Mouse (Mus musculus) erythroblast, embryonic 14.5 days (primary cell): ENCODE results near the gene Qrich1. TPM values are rescaled to one million over a fixed set of nuclear protein-coding genes. Genes with fewer than 3 reads are reported as not detected.
"Not testable (repeated sequence)": the region's sequence is repeated elsewhere in the genome, so short reads cannot be mapped to it uniquely, and the experiment has no call there.

Source experiments
- H3K27me3 ChIP-seq: 2 replicates; pipeline ENCODE4 v1.6.1; 2012; ENCODE audit warnings: inconsistent platforms; ENCODE audit not compliant: control insufficient read depth
- H3K36me3 ChIP-seq: 2 replicates; pipeline ENCODE4 v1.6.1; 2012; ENCODE audit warnings: mild to moderate bottlenecking, inconsistent platforms; ENCODE audit not compliant: control insufficient read depth
- H3K4me1 ChIP-seq: 2 replicates; pipeline ENCODE4 v1.6.1; 2012; ENCODE audit warnings: inconsistent platforms; ENCODE audit not compliant: control insufficient read depth
- H3K4me3 ChIP-seq: replicated peaks from 2 replicates; pipeline ENCODE3; 2012; ENCODE audit warnings: moderate library complexity, mild to moderate bottlenecking, inconsistent platforms
- H3K9me3 ChIP-seq: 2 replicates; pipeline ENCODE4 v1.6.1; 2012; ENCODE audit warnings: low read length, inconsistent platforms, mixed read lengths; ENCODE audit not compliant: control insufficient read depth
- GATA1 ChIP-seq: IDR thresholded peaks from 2 replicates; pipeline ENCODE4 v1.6.1; 2012; ENCODE audit warnings: low read length, inconsistent platforms, mixed read lengths
- TAL1 ChIP-seq: IDR thresholded peaks from 3 replicates; pipeline ENCODE4 v1.6.1; 2012; ENCODE audit warnings: low read length, inconsistent platforms, mixed read lengths
- polyA plus RNA-seq: library from polyadenylated mRNA; stranded (reverse); fragments of >175 nt; gene quantifications from 2 replicates; pipeline ENCODE4 v1.2.3, GENCODE M21; 2012

Gene Qrich1
- polyA plus RNA-seq, 1 experiment, result 3.5 TPM

DNA sequence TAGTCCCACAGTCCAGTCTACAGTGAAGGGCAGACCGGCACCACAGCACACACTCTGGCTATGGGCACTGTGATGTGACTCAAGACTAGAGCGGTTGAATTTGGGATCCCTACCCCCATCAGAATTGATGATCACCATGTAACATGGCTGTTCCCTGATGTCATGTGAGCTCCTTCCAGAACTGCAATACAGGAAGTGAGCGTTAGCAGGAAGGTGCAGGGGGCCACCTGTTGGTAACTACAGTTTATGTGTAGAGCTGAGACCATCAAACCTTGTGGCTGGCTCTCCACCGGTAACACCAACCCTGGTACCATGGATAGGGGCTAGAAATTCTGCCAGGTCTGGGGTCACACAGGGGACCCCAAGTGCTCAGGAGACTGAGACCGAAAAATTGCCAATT lies 72.6 kb downstream of the Qrich1 start:
- Histone ChIP-seq H3K36me3 (no peaks in the 10 kb centered on the region), H3K4me3 (no peak overlapping the region), H3K4me1 (peaks cover 9% of the 10 kb centered on the region), H3K9me3 (no peaks in the 10 kb centered on the region), H3K27me3 (no peaks in the 10 kb centered on the region)
- no peak for TF ChIP-seq TAL1
- TF ChIP-seq GATA1, result no peak

DNA sequence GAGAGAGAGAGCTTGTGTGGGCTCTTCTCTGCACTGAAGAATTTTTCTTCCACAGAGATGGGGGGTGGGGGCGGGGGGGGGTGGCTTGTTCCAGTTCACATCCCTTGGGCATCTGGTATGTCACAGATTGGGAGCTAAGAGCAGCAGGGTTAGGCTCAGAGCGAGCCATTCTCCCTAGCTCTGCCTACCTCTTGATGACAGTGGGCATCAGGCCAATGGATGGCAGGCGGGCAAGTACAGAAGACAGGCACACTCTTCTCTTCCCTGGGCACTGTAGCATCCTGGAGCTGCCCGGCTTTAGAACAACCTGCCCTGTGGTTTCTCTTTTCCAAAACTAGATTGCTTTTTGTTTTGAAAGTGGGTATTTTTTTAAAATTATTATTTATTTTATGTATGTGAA lies 74.9 kb downstream of the Qrich1 start:
- H3K9me3 ChIP-seq, result no peaks in the 10 kb centered on the region
- H3K36me3 ChIP-seq, result no peaks in the 10 kb centered on the region
- TF ChIP-seq TAL1 (no peak), GATA1 (no peak)

GRCm38 (mm10) chr9:108594354-108594753 lies 77.7 kb downstream of the Qrich1 start:
- Histone ChIP-seq H3K9me3 (no peaks in the 10 kb centered on the region), H3K4me1 (peaks cover 18% of the 10 kb centered on the region), H3K27me3 (peaks cover 14% of the 10 kb centered on the region), H3K4me3 (no peak overlapping the region), H3K36me3 (no peaks in the 10 kb centered on the region)
- TF ChIP-seq GATA1, result no peak
- TF ChIP-seq TAL1, result no peak

More for the DNA sequence above, 74.9 kb downstream of the Qrich1 start:
- H3K27me3 ChIP-seq, result no peaks in the 10 kb centered on the region; the same call in 1 of the 2 replicates
- no peak overlapping the region for H3K4me3 ChIP-seq
- H3K4me1 ChIP-seq, result peaks cover 14% of the 10 kb centered on the region

GRCm38 (mm10) chr9:108596998-108597764 lies 80.6 kb downstream of the Qrich1 start, which contains the start of gene P4htm:
Gene P4htm (minus strand): TSS chr9:108597667.
- peak within 1 kb of the TSS; percentile 64 for H3K4me3 ChIP-seq

DNA sequence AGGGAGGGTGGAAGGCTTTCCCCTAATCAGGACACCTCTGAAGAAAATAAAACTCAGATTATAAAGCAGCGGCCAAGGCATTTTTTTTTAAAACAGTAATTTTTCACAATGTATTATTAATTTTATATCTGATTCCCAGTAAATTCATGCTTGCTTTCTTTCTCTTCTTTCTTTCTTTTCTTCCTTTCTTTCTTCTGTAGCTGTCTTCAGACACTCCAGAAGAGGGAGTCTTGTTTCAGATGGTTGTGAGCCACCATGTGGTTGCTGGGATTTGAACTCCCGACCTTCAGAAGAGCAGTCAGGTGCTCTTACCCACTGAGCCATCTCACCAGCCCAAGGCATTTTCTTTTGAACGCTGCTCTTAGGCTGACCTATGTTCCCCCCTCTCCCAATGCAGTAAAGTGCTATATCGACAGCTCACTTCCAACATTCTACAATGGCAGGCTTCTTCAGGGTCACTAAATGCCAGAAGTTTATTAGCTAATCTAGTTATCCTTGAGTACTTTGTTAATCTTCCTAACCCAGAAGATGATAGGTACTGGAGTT lies 82.5 kb downstream of the Qrich1 start:
- peaks cover 27% of the 10 kb centered on the region for H3K36me3 ChIP-seq
- no peak overlapping the region for H3K4me3 ChIP-seq
- peaks cover 18% of the 10 kb centered on the region for H3K4me1 ChIP-seq
- H3K27me3 ChIP-seq, result peaks cover 14% of the 10 kb centered on the region
- TF ChIP-seq TAL1 (no peak), GATA1 (no peak)
- no peaks in the 10 kb centered on the region for H3K9me3 ChIP-seq

More at GRCm38 (mm10) chr9:108596998-108597764, 80.6 kb downstream of the Qrich1 start, which contains the start of gene P4htm:
- Histone ChIP-seq H3K27me3 (peaks cover 14% of the 10 kb centered on the region), H3K9me3 (no peaks in the 10 kb centered on the region), H3K36me3 (peaks cover 8% of the 10 kb centered on the region), H3K4me1 (peaks cover 18% of the 10 kb centered on the region)
- no peak for TF ChIP-seq TAL1
- no peak for TF ChIP-seq GATA1

- Histone ChIP-seq H3K36me3 (peaks cover 36% of the 10 kb centered on the region), H3K4me1 (peaks cover 18% of the 10 kb centered on the region), H3K9me3 (no peaks in the 10 kb centered on the region), H3K27me3 (peaks cover 14% of the 10 kb centered on the region), H3K4me3 (no peak overlapping the region)
- no peak for TF ChIP-seq GATA1
- no peak for TF ChIP-seq TAL1
These were observed 83.4 kb downstream of the Qrich1 start for GRCm38 (mm10) chr9:108600011-108600410.

- peaks cover 7% of the 10 kb centered on the region for H3K4me1 ChIP-seq
- TF ChIP-seq TAL1 (no peak), GATA1 (no peak)
- H3K9me3 ChIP-seq, result no peaks in the 10 kb centered on the region
- peaks cover 10% of the 10 kb centered on the region for H3K27me3 ChIP-seq
- H3K4me3 ChIP-seq, result no peak overlapping the region
- H3K36me3 ChIP-seq, result peaks cover 56% of the 10 kb centered on the region
These were observed 85.4 kb downstream of the Qrich1 start for GRCm38 (mm10) chr9:108601986-108602385.

DNA sequence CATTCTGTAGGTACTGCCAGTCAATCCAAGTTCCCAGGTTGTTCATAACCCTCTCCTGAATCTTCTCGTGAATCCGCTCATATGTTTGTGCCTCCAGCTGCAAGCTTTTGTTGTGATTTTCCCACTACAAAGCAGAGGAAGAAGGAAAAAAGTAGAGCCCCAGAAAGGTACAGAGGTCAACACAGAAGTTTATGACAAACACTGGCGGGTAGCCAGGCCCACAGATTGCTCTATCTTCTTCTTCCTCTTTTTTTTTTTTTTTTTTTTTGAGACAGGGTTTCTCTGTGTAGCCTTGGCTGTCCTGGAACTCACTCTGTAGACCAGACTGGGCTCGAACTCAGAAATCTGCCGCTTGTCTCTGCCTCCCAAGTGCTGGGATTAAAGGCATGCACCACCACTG lies 91.3 kb downstream of the Qrich1 start:
- H3K36me3 ChIP-seq, result peaks cover 100% of the 10 kb centered on the region

DNA sequence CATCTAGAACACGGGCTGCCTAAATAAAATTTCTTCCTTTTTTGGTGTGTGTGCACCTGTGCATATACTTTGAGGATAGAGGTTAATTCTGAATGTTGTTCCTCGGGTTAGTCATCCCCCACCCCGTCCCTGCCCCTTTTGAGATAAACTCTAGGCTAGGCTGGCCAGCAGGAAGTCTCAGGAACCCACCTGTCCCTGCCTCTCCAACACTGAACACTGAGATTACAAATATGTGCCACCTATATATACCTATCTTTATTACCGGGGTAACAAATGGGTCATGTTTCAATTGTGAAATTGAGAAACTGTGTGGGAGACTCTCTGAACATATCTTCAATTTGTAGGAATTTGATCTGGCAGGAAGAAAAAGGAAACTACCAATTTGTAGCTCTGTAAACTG lies 92.3 kb downstream of the Qrich1 start:
- Histone ChIP-seq H3K36me3 (peaks cover 100% of the 10 kb centered on the region), H3K4me1 (peaks cover 12% of the 10 kb centered on the region), H3K27me3 (no peaks in the 10 kb centered on the region), H3K4me3 (no peak overlapping the region), H3K9me3 (no peaks in the 10 kb centered on the region)
- TF ChIP-seq GATA1 (no peak), TAL1 (no peak)

More for the DNA sequence above, 91.3 kb downstream of the Qrich1 start:
- H3K9me3 ChIP-seq, H3K4me3 ChIP-seq, H3K27me3 ChIP-seq: not testable (repeated sequence)
- peaks cover 12% of the 10 kb centered on the region for H3K4me1 ChIP-seq

Other genes with a start within 250 kb of the Qrich1 start
- gene Nicn1, start 226.4 kb upstream of the Qrich1 start, polyA plus RNA-seq, result not detected in 2 replicates
- not detected in 2 replicates for gene Amt, start 220.0 kb upstream of the Qrich1 start, polyA plus RNA-seq
- gene Rhoa, start 210.7 kb upstream of the Qrich1 start, polyA plus RNA-seq, result 12.9 and 13.9 TPM in 2 replicates
- 0.16 TPM in 2 replicates for gene Tcta, start 210.6 kb upstream of the Qrich1 start, polyA plus RNA-seq
- 533 and 609 TPM in 2 replicates for gene Gpx1, start 177.9 kb upstream of the Qrich1 start, polyA plus RNA-seq
- 16.0 and 23.8 TPM in 2 replicates for gene Usp4, start 169.0 kb upstream of the Qrich1 start, polyA plus RNA-seq
- 0.88 and 0.93 TPM in 2 replicates for gene 1700102P08Rik, start 124.0 kb upstream of the Qrich1 start, polyA plus RNA-seq
- gene Ccdc36, start 88.3 kb upstream of the Qrich1 start, polyA plus RNA-seq, result not detected in 2 replicates
- not detected in 2 replicates for gene BC048562, start 80.3 kb upstream of the Qrich1 start, polyA plus RNA-seq
- gene Ccdc71, start 56.3 kb upstream of the Qrich1 start, polyA plus RNA-seq, result 1.1 and 1.4 TPM in 2 replicates
- 1.8 and 1.9 TPM in 2 replicates for gene Klhdc8b, start 55.2 kb upstream of the Qrich1 start, polyA plus RNA-seq
- gene Lamb2, start 37.1 kb upstream of the Qrich1 start, polyA plus RNA-seq, result 0.02 and 0.05 TPM in 2 replicates
- 10.7 and 11.0 TPM in 2 replicates for gene Usp19, start 26.2 kb upstream of the Qrich1 start, polyA plus RNA-seq
- gene Qars, start 9.1 kb upstream of the Qrich1 start, polyA plus RNA-seq, result 5.3 and 5.9 TPM in 2 replicates
- 4.0 and 4.4 TPM in 2 replicates for gene Impdh2, start 43.5 kb downstream of the Qrich1 start, polyA plus RNA-seq
- gene Ndufaf3, start 50.6 kb downstream of the Qrich1 start, polyA plus RNA-seq, result 1.1 and 4.7 TPM in 2 replicates
- 6.0 and 7.1 TPM in 2 replicates for gene Dalrd3, start 53.1 kb downstream of the Qrich1 start, polyA plus RNA-seq
- 0.24 and 0.45 TPM in 2 replicates for gene Wdr6, start 61.9 kb downstream of the Qrich1 start, polyA plus RNA-seq
- 0.02 and 0.03 TPM in 2 replicates for gene P4htm, start 80.9 kb downstream of the Qrich1 start, polyA plus RNA-seq
- gene Arih2, start 132.6 kb downstream of the Qrich1 start, polyA plus RNA-seq, result 18.7 and 20.5 TPM in 2 replicates
- gene Slc25a20, start 145.3 kb downstream of the Qrich1 start, polyA plus RNA-seq, result 0.12 and 0.26 TPM in 2 replicates
- 0.15 and 0.21 TPM in 2 replicates for gene Prkar2a, start 172.5 kb downstream of the Qrich1 start, polyA plus RNA-seq